Mouse (Mus musculus): ENCODE data around the gene Wdr35. TPM values are rescaled to one million over a fixed set of nuclear protein-coding genes. Genes with fewer than 3 reads are reported as not detected.

The Wdr35 gene
- polyA plus RNA-seq, 2 experiments = 17.8 to 18.8 TPM

DNA sequence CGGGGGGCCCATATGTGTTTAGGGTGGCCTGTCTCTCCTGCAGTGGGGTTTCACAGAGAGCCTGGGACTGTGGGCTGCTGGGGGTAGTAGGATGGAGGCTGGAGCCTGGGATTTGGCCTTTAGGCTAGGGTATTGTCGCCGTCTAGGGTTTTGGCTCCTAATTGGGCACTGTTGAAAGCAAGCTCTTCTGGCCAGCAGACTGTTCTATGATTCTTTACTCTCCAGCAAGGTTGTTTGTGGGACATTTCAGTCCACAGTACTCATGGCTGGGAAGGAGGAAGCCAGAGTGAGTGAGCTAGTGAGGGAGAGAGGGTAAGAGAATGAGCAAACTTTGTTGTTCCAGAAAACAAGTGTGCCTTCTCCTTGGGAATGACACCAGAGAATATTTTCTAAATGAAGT, 85.8 kb downstream of the Wdr35 start:
- no peak for TF ChIP-seq POLR2A (IDR thresholded peaks at IDR 0.05; ENCODE audit: borderline replicate concordance, extremely low read depth, insufficient read depth, insufficient read length)

DNA sequence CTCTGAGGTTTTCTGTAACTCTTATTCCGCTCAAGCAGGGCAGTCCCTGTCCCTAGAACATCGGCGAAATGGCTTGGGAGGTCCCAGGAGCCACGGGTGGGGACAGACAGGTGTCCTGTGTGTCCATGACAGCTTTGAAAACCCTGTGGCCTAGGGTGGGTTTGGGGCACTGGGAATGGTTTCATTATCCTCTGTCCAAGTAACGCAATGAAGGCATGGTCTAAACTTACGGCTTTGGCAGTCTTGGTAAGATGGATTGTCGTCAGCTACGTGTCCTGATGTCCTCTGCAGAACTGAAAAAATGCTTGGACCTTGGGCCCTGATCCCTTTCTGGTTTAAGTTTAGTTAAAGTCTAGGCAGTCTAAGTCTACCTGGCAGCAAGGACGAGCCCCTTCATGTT, 86.3 kb downstream of the Wdr35 start:
- no peaks in the 10 kb centered on the region for H3K36me3 ChIP-seq (ENCODE audit: control insufficient read depth, insufficient read depth, low read length)
- no peaks in the 10 kb centered on the region for H3K27me3 ChIP-seq (ENCODE audit: control insufficient read depth, insufficient read depth, low read length)
- peaks cover 6% of the 10 kb centered on the region; the same call in 1 of the 2 replicates for H3K4me1 ChIP-seq (ENCODE audit: control insufficient read depth, insufficient read depth, low read length)
- no peak overlapping the region for H3K4me2 ChIP-seq (replicated peaks; ENCODE audit: low read depth, low read length, severe bottlenecking)
- 88% methylated on average over 9 of the region's 9 CpGs for WGBS
- no peaks in the 10 kb centered on the region for H3K9me3 ChIP-seq (ENCODE audit: control insufficient read depth, low read length)
- H3K9ac ChIP-seq (ENCODE audit: low read depth, low read length, severe bottlenecking) = no peak overlapping the region
- TF ChIP-seq POLR2A (IDR thresholded peaks at IDR 0.05; ENCODE audit: borderline replicate concordance, extremely low read depth, insufficient read depth, insufficient read length) = no peak
- H3K4me3 ChIP-seq (replicated peaks; ENCODE audit: low read length) = no peak overlapping the region
- no peak overlapping the region for H3K27ac ChIP-seq (replicated peaks; ENCODE audit: low read depth, low read length)
- DNase-seq (ENCODE audit: low spot score) (no peak), ATAC-seq (ENCODE audit: low FRiP score, low read depth) (no peak)

More for the DNA sequence above, 85.8 kb downstream of the Wdr35 start:
- Histone ChIP-seq H3K4me1 (ENCODE audit: control insufficient read depth, insufficient read depth, low read length) (peaks cover 7% of the 10 kb centered on the region; the same call in 1 of the 2 replicates), H3K27ac (replicated peaks; ENCODE audit: low read depth, low read length) (no peak overlapping the region), H3K36me3 (ENCODE audit: control insufficient read depth, insufficient read depth, low read length) (no peaks in the 10 kb centered on the region), H3K27me3 (ENCODE audit: control insufficient read depth, insufficient read depth, low read length) (no peaks in the 10 kb centered on the region), H3K4me3 (replicated peaks; ENCODE audit: low read length) (no peak overlapping the region), H3K9ac (ENCODE audit: low read depth, low read length, severe bottlenecking) (no peak overlapping the region), H3K4me2 (replicated peaks; ENCODE audit: low read depth, low read length, severe bottlenecking) (no peak overlapping the region), H3K9me3 (ENCODE audit: control insufficient read depth, low read length) (no peaks in the 10 kb centered on the region)
- 53% methylated on average over 3 of the region's 3 CpGs for WGBS
- ATAC-seq (ENCODE audit: low FRiP score, low read depth) (no peak), DNase-seq (ENCODE audit: low spot score) (no peak)

DNA sequence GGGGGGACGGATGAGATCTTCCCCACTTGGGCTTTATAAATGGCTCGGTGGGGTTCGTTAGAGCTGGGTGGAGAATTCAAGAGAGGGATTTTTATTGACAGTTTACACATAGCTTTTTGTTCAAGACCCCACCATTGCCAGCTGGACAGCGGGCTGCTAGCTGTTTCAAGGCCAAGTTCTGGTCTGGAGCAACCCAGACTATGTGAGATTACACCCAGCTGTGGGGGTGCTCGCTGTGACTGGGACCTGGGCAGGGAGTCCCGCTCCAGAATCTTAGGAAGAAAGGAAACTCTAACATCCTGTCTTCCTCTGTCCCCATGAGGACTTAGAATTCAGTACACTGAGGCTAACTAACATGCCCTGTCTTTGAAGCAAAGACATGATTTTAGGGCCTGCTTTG, 89.9 kb downstream of the Wdr35 start:
- Histone ChIP-seq H3K36me3 (ENCODE audit: control insufficient read depth, insufficient read depth, low read length) (no peaks in the 10 kb centered on the region), H3K4me2 (replicated peaks; ENCODE audit: low read depth, low read length, severe bottlenecking) (no peak overlapping the region), H3K27me3 (ENCODE audit: control insufficient read depth, insufficient read depth, low read length) (no peaks in the 10 kb centered on the region), H3K9me3 (ENCODE audit: control insufficient read depth, low read length) (no peaks in the 10 kb centered on the region), H3K27ac (replicated peaks; ENCODE audit: low read depth, low read length) (no peak overlapping the region), H3K9ac (ENCODE audit: low read depth, low read length, severe bottlenecking) (no peak overlapping the region), H3K4me3 (replicated peaks; ENCODE audit: low read length) (no peak overlapping the region), H3K4me1 (ENCODE audit: control insufficient read depth, insufficient read depth, low read length) (peaks cover 5% of the 10 kb centered on the region; the same call in 1 of the 2 replicates)
- WGBS = 56% methylated on average over 6 of the region's 6 CpGs
- no peak for DNase-seq (ENCODE audit: low spot score)
- ATAC-seq (ENCODE audit: low FRiP score, low read depth) = no peak
- TF ChIP-seq POLR2A (IDR thresholded peaks at IDR 0.05; ENCODE audit: borderline replicate concordance, extremely low read depth, insufficient read depth, insufficient read length) = no peak

DNA sequence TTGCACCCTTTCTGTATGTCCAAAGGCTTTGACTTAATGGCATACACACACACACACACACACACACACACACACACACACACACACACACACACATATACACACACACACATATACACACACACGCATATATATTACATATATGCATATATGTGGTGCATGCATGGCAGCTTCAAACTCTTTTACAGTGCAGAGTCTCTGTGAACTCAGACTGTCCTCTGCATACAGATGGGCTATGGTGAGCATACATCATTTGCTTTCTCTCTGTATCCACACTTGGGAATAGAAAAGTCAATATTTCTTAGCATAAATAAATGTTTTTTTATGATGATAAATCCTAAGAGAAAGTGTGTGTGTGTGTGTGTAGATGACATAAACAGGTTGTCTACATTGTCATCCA, 97.4 kb downstream of the Wdr35 start:
- H3K4me1 ChIP-seq (ENCODE audit: control insufficient read depth, insufficient read depth, low read length) = no peaks in the 10 kb centered on the region; the same call in 1 of the 2 replicates
- TF ChIP-seq POLR2A (IDR thresholded peaks at IDR 0.05; ENCODE audit: borderline replicate concordance, extremely low read depth, insufficient read depth, insufficient read length) = no peak
- H3K27me3 ChIP-seq (ENCODE audit: control insufficient read depth, insufficient read depth, low read length) = no peaks in the 10 kb centered on the region

DNA sequence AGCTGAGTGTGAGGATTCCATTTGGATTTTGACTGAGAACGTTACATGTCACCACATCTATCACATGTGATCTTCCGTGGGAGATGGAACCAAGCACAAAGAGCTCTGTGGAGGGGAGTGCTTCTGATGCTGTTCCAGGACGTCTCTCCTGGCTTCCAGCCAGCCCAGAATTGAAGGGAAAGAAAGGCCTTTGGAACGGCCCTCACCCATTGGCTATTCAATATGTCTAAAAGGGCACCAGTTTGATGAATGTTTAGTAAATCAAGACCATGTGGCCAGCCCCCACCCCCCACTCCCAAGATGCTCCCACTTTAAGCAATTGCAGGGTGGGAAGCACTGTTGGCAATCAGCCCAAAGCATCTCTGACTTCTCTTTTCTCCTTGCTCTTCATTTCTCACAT, 97.8 kb downstream of the Wdr35 start:
- DNase-seq (ENCODE audit: low spot score) (peak; percentile 64), ATAC-seq (ENCODE audit: low FRiP score, low read depth) (no peak)
- TF ChIP-seq POLR2A (IDR thresholded peaks at IDR 0.05; ENCODE audit: borderline replicate concordance, extremely low read depth, insufficient read depth, insufficient read length) = no peak
- Histone ChIP-seq H3K27ac (replicated peaks; ENCODE audit: low read depth, low read length) (no peak overlapping the region), H3K27me3 (ENCODE audit: control insufficient read depth, insufficient read depth, low read length) (no peaks in the 10 kb centered on the region), H3K36me3 (ENCODE audit: control insufficient read depth, insufficient read depth, low read length) (no peaks in the 10 kb centered on the region), H3K4me3 (replicated peaks; ENCODE audit: low read length) (no peak overlapping the region), H3K4me1 (ENCODE audit: control insufficient read depth, insufficient read depth, low read length) (no peaks in the 10 kb centered on the region; the same call in 1 of the 2 replicates), H3K9ac (ENCODE audit: low read depth, low read length, severe bottlenecking) (no peak overlapping the region), H3K4me2 (replicated peaks; ENCODE audit: low read depth, low read length, severe bottlenecking) (no peak overlapping the region), H3K9me3 (ENCODE audit: control insufficient read depth, low read length) (no peaks in the 10 kb centered on the region)
- WGBS = 32% methylated on average over 4 of the region's 4 CpGs

More for the DNA sequence above, 97.4 kb downstream of the Wdr35 start:
- Histone ChIP-seq H3K9me3 (ENCODE audit: control insufficient read depth, low read length) (no peaks in the 10 kb centered on the region), H3K36me3 (ENCODE audit: control insufficient read depth, insufficient read depth, low read length) (no peaks in the 10 kb centered on the region), H3K4me2 (replicated peaks; ENCODE audit: low read depth, low read length, severe bottlenecking) (no peak overlapping the region), H3K27ac (replicated peaks; ENCODE audit: low read depth, low read length) (no peak overlapping the region), H3K4me3 (replicated peaks; ENCODE audit: low read length) (no peak overlapping the region), H3K9ac (ENCODE audit: low read depth, low read length, severe bottlenecking) (no peak overlapping the region)
- no peak for DNase-seq (ENCODE audit: low spot score)
- ATAC-seq (ENCODE audit: low FRiP score, low read depth) = no peak
- WGBS = 100% methylated on average over 1 of the region's 1 CpGs

All from limb, embryonic 14.5 days (tissue).